Mouse (Mus musculus) left cerebral cortex, postnatal 4 days (tissue): ENCODE results near the gene Tsen15. TPM values are rescaled to one million over a fixed set of nuclear protein-coding genes. Genes with fewer than 3 reads are reported as not detected.
"Not testable (repeated sequence)": the region's sequence is repeated elsewhere in the genome, so short reads cannot be mapped to it uniquely, and the experiment has no call there.

Source experiments
- DNase-seq: peaks from one replicate; pipeline ENCODE4 v3.0.0-alpha.2; 2022
- intact Hi-C: fragments of 180-260 bp; cut with DNase I; formaldehyde crosslinking; loops from one replicate; pipeline ENCODE4 v1.15.1; 2025
- total RNA-seq, 2 experiments: library from RNA; stranded (reverse); gene quantifications; 2 replicates each; pipeline ENCODE4 v1.2.3; 2021

Gene Tsen15
- total RNA-seq, 2 experiments from 2014 or later = 24.1 to 24.7 TPM

GRCm38 (mm10) chr1:152389271-152389670 lies 2.8 kb upstream of the Tsen15 start:
- DNase-seq = no peak
- intact Hi-C loops = no loop called here

GRCm38 (mm10) chr1:152385693-152386092 lies 795 bp downstream of the Tsen15 start:
- intact Hi-C loops, DNase-seq: not testable (repeated sequence)

GRCm38 (mm10) chr1:152384589-152384988 lies 1.9 kb downstream of the Tsen15 start:
- DNase-seq = no peak
- intact Hi-C loops = no loop called here

GRCm38 (mm10) chr1:152378311-152378710 lies 8.2 kb downstream of the Tsen15 start:
- intact Hi-C loops = no loop called here
- DNase-seq = no peak

GRCm38 (mm10) chr1:152369139-152369538 lies 17.3 kb downstream of the Tsen15 start:
- intact Hi-C loops = loop anchor here (2.0 to 10.0 kb wide), 3 partner anchors 104 to 548 kb away; partner anchors contain the start of gene 1700025G04Rik
- peak; percentile 64 for DNase-seq

- no peak for DNase-seq
Measured at GRCm38 (mm10) chr1:152368311-152369088, 18.0 kb downstream of the Tsen15 start.

GRCm38 (mm10) chr1:152356721-152357120 lies 29.8 kb downstream of the Tsen15 start:
- intact Hi-C loops = no loop called here
- DNase-seq = no peak

More at GRCm38 (mm10) chr1:152368311-152369088, 18.0 kb downstream of the Tsen15 start:
- intact Hi-C loops = loop anchor here (2.0 to 10.0 kb wide), 3 partner anchors 104 to 548 kb away; partner anchors contain the start of gene 1700025G04Rik

GRCm38 (mm10) chr1:152347946-152348345 lies 38.5 kb downstream of the Tsen15 start:
- DNase-seq = peak; percentile 22
- intact Hi-C loops = no loop called here

GRCm38 (mm10) chr1:152324024-152324423 lies 62.5 kb downstream of the Tsen15 start:
- intact Hi-C loops = no loop called here
- no peak for DNase-seq

Other genes starting within 250 kb of the Tsen15 start
- 1 to 10 TPM; 6.7 to 8.1 TPM for gene Colgalt2, start 13.1 kb upstream of the Tsen15 start, total RNA-seq